Mouse (Mus musculus) G1E (cell line): ENCODE results near the gene Slc4a8.

ENCODE experiments used
- CTCF ChIP-seq: IDR thresholded peaks from 2 replicates; pipeline ENCODE4 v1.5.1; 2012; ENCODE audit warnings: low read depth, low read length, inconsistent platforms, mixed read lengths
- GATA1 ChIP-seq: IDR thresholded peaks from 2 replicates; pipeline ENCODE4 v1.6.1; 2012; ENCODE audit warnings: borderline replicate concordance, low read length, inconsistent platforms, mixed read lengths
- POLR2AphosphoS5 ChIP-seq: IDR thresholded peaks from 2 replicates; pipeline ENCODE4 v1.6.1; 2012; ENCODE audit warnings: low read depth, low read length, inconsistent platforms; ENCODE audit not compliant: insufficient replicate concordance
- TAL1 ChIP-seq: conservative IDR thresholded peaks from 2 replicates; pipeline ENCODE4 v1.6.1; 2012; ENCODE audit warnings: low read depth, low read length, inconsistent platforms, mixed read lengths

GRCm38 (mm10) chr15:100777020-100778016 lies 15.8 kb downstream of the Slc4a8 start:
- no peak for TF ChIP-seq CTCF
- no peak for TF ChIP-seq GATA1
- TF ChIP-seq TAL1: no peak
- no peak for TF ChIP-seq POLR2AphosphoS5
